8 mouse cellular contexts compared by ENCODE assay signal in genomic region chr2:115592651-115593119, GRCm38 (mm10). TPM values are rescaled to one million over a fixed set of nuclear protein-coding genes. Genes with fewer than 3 reads are reported as not detected.
A peak's percentile ranks its signal among the peaks of the same experiment; 100 is the strongest.
DNase-seq lines count a peak whose midpoint lies in the region.

No protein-coding gene starts in this region.

- DNase-seq in 416B (ENCODE audit: low read depth) = peak; percentile 40
- peak; percentile 43 for DNase-seq in adrenal gland, adult 2 months
- peak; percentile 23 for DNase-seq in frontal cortex, postnatal 14 days (ENCODE audit: low spot score in 2 of 2)
- peak; percentile 70 for DNase-seq in heart, postnatal 4 days
- peak; percentile 23 for DNase-seq in left cerebral cortex, adult 11 months (ENCODE audit: low spot score)
- peak; percentile 48 for DNase-seq in ovary, postnatal 10 days (ENCODE audit: low spot score)
- no peak for DNase-seq in embryo, embryonic 10.5 days (ENCODE audit: low spot score)
- DNase-seq in retina, embryonic 14.5 days (ENCODE audit: low spot score) = no peak

RNA-seq across cellular contexts. Expression of gene BC052040, which starts 11.2 kb away (rescaled TPM):
- 1 to 10 TPM; 3.0 to 4.4 TPM for total RNA-seq in adrenal gland, adult 2 months (2021)
- polyA plus RNA-seq in adrenal gland, adult 2 months (2012; rRNA removed) = 0.68 and 0.93 TPM in 2 replicates
- 1 to 10 TPM; 6.3 to 7.9 TPM for total RNA-seq in heart, postnatal 4 days (2021)

Comparison
In these comparisons a context has a peak if more than half of its experiments do, and no peak if none do; other contexts are left out.
1. DNase-seq: peak in 416B (single experiment), adrenal gland, adult 2 months (single experiment), frontal cortex, postnatal 14 days (2 of 2), heart, postnatal 4 days (single experiment), left cerebral cortex, adult 11 months (single experiment) and ovary, postnatal 10 days (single experiment); none in embryo, embryonic 10.5 days (single experiment) and retina, embryonic 14.5 days (single experiment).